Mouse (Mus musculus): ENCODE data around the gene Hacd4. TPM values are rescaled to one million over a fixed set of nuclear protein-coding genes. Genes with fewer than 3 reads are reported as not detected.

Hacd4 gene
- total and polyA plus RNA-seq, 2 experiments from 2014 or later = 5.9 to 6.6 TPM

DNA sequence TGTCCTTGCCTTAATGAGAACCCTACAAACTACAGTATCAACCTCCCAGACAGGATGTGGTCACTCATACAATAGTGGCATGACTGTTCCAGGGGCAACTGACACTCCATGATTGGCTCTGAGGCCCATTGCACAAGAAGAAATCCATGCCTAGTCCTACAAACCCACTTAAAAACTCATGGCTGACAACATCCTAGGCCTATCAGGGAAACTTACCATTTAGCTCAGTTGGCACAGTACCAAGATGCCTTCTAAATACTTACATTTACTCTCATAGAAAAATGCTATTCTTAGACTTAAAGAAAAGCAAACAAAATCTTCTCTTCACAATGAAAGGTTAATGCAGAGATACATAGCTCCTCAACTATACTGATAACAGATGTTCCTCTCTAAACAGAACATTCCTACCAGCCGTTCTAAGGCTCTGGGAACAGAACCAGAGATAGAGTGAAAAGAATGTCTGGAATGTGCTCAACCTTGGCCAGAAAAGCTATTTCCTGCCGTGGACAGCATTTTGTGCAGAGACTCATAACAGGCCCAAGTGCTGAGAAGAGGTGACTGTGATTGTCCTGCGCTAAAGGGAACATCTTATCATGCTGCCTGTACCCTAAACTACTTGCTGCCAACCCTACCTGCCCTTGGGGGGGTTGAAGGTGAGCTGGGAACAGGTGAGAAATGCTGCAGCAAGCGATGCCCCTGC, 37.9 kb upstream of the Hacd4 start:
- Histone ChIP-seq H3K9me3 (replicated peaks; ENCODE audit: control insufficient read depth, low read length) (no peaks in the 10 kb centered on the region), H3K4me2 (ENCODE audit: low read depth, low read length) (no peak overlapping the region), H3K27ac (ENCODE audit: low read depth) (peak overlapping the region; percentile 79), H3K4me3 (ENCODE audit: low read depth, low read length) (no peak overlapping the region), H3K9ac (replicated peaks; ENCODE audit: low read depth, low read length) (no peak overlapping the region), H3K27me3 (ENCODE audit: control insufficient read depth, insufficient read depth, low read length) (no peaks in the 10 kb centered on the region), H3K4me1 (ENCODE audit: control insufficient read depth, insufficient read depth) (peaks cover 4% of the 10 kb centered on the region; the same call in 1 of the 2 replicates), H3K36me3 (replicated peaks; ENCODE audit: control insufficient read depth, insufficient read depth, low read length) (no peaks in the 10 kb centered on the region)
- peak; percentile 93 for ATAC-seq (ENCODE audit: insufficient read depth, low read depth)
- peak; percentile 68; the same call in 1 of the 2 replicates for TF ChIP-seq EP300 (IDR thresholded peaks at IDR 0.05; ENCODE audit: low read depth)
- no peak for TF ChIP-seq CTCF (IDR thresholded peaks at IDR 0.05; ENCODE audit: low read depth)
- DNase-seq (ENCODE audit: low spot score) = peak; percentile 82
- WGBS = 20% methylated on average over 4 of the region's 4 CpGs

DNA sequence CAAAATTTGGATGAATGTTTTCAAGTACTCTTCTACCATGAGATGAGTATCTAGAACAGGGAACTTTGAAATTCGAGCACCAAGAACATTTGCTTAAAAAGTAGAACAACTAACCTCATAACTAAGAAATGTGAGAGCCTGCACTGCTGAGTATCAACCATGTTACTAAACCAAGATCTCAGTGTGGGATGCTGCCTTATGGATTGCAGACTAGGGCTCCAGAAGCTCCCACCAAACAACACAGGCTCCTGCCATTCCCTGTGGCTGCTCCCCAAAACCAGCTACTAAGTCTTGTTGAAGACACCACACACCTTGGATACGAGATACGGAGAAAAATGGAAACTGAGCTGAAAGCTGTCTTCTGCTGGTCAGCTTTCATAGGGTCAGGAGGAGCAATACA, 37.4 kb upstream of the Hacd4 start:
- DNase-seq (ENCODE audit: low spot score) (no peak), ATAC-seq (ENCODE audit: insufficient read depth, low read depth) (no peak)
- Histone ChIP-seq H3K27me3 (ENCODE audit: control insufficient read depth, insufficient read depth, low read length) (no peaks in the 10 kb centered on the region), H3K9me3 (replicated peaks; ENCODE audit: control insufficient read depth, low read length) (no peaks in the 10 kb centered on the region), H3K4me3 (ENCODE audit: low read depth, low read length) (no peak overlapping the region), H3K27ac (ENCODE audit: low read depth) (peak overlapping the region; percentile 79), H3K9ac (replicated peaks; ENCODE audit: low read depth, low read length) (no peak overlapping the region), H3K36me3 (replicated peaks; ENCODE audit: control insufficient read depth, insufficient read depth, low read length) (no peaks in the 10 kb centered on the region), H3K4me2 (ENCODE audit: low read depth, low read length) (no peak overlapping the region), H3K4me1 (ENCODE audit: control insufficient read depth, insufficient read depth) (peaks cover 4% of the 10 kb centered on the region; the same call in 1 of the 2 replicates)
- 89% methylated on average over 3 of the region's 3 CpGs for WGBS
- TF ChIP-seq EP300 (IDR thresholded peaks at IDR 0.05; ENCODE audit: low read depth) (no peak), CTCF (IDR thresholded peaks at IDR 0.05; ENCODE audit: low read depth) (no peak)

DNA sequence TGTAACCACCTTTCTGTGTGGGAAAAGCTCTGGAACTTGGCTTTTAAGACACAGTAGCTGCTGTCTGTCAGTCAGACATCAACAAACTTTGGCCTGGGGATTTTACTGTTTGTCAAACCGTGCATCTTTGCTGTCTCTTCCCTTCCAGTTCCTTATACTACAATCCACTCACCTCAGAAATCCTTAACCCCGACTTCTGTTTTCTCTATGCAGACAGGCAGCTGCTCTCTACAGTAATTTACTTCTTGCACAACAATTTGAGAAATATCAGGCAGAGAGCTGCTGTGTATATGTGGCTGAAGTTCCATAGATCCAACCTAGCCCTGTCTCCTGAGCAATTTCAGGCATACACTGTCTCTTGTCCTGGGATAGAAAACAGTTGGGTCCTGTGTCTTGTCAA, 32.8 kb upstream of the Hacd4 start:
- no peak for ATAC-seq (ENCODE audit: insufficient read depth, low read depth)
- H3K4me1 ChIP-seq (ENCODE audit: control insufficient read depth, insufficient read depth) = no peaks in the 10 kb centered on the region
- 57% methylated on average over 2 of the region's 2 CpGs for WGBS
- no peak overlapping the region for H3K4me2 ChIP-seq (ENCODE audit: low read depth, low read length)
- TF ChIP-seq CTCF (IDR thresholded peaks at IDR 0.05; ENCODE audit: low read depth) = no peak
- no peak for TF ChIP-seq EP300 (IDR thresholded peaks at IDR 0.05; ENCODE audit: low read depth)
- no peaks in the 10 kb centered on the region for H3K36me3 ChIP-seq (replicated peaks; ENCODE audit: control insufficient read depth, insufficient read depth, low read length)
- H3K27ac ChIP-seq (ENCODE audit: low read depth) = no peak overlapping the region
- DNase-seq (ENCODE audit: low spot score) = no peak
- no peak overlapping the region for H3K4me3 ChIP-seq (ENCODE audit: low read depth, low read length)
- H3K9ac ChIP-seq (replicated peaks; ENCODE audit: low read depth, low read length) = no peak overlapping the region
- H3K27me3 ChIP-seq (ENCODE audit: control insufficient read depth, insufficient read depth, low read length) = no peaks in the 10 kb centered on the region
- no peaks in the 10 kb centered on the region for H3K9me3 ChIP-seq (replicated peaks; ENCODE audit: control insufficient read depth, low read length)

DNA sequence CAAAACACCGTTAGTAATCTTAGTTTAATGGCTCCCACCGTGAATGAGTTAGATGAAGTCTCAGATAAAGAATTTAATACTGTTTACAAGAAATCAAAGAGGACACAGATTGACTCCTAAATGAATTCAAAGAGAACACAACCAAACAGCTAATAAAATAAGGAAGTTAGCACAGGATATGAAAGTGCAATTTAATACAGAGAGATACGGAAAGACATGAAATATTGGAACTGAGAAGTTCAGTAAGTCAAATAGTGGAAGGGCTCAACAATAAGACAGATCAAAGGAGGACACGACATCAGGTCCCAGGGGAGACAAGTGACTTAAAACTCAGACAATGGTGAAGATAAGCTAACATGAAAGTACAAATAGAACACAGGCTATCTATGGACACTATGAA, 25.8 kb upstream of the Hacd4 start:
- TF ChIP-seq EP300 (IDR thresholded peaks at IDR 0.05; ENCODE audit: low read depth) (no peak), CTCF (IDR thresholded peaks at IDR 0.05; ENCODE audit: low read depth) (no peak)
- Histone ChIP-seq H3K27me3 (ENCODE audit: control insufficient read depth, insufficient read depth, low read length) (no peaks in the 10 kb centered on the region), H3K36me3 (replicated peaks; ENCODE audit: control insufficient read depth, insufficient read depth, low read length) (no peaks in the 10 kb centered on the region), H3K4me3 (ENCODE audit: low read depth, low read length) (no peak overlapping the region), H3K4me2 (ENCODE audit: low read depth, low read length) (no peak overlapping the region), H3K9ac (replicated peaks; ENCODE audit: low read depth, low read length) (no peak overlapping the region), H3K9me3 (replicated peaks; ENCODE audit: control insufficient read depth, low read length) (no peaks in the 10 kb centered on the region), H3K27ac (ENCODE audit: low read depth) (no peak overlapping the region), H3K4me1 (ENCODE audit: control insufficient read depth, insufficient read depth) (no peaks in the 10 kb centered on the region)
- ATAC-seq (ENCODE audit: insufficient read depth, low read depth) (no peak), DNase-seq (ENCODE audit: low spot score) (no peak)
- WGBS = 76% methylated on average over 4 of the region's 4 CpGs

DNA sequence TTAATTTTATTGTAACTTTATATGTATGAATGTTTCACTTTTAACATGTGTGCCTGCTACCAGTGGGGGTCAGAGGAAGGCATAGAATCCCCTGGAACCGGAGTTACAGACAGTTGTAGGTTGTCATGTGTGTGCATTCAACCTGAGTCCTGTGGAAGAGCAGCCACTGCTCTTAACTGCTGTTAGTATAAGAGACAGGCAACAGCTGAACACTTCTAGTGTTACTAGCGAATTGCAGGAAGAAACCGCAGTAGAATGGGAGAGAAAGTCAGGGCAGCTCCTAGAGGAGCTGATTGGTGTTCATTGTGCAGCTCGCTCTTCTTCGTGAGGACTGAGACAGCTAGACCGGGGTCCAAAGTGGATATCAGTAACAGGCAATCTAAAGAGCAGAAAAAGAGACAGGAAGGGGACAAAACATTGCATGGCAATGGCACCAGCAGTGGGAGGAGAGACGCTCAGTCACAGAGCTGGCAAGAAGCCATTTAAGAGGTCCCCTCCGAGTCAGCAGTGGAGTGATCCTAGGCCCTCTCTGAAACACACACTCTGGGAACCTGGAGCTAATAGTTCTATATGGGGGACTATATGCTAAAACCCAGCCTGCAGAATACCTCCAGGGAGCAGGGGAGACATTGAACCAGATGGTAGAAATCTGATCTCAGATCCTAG, 24.4 kb upstream of the Hacd4 start:
- DNase-seq (ENCODE audit: low spot score) (no peak), ATAC-seq (ENCODE audit: insufficient read depth, low read depth) (no peak)
- H3K4me3 ChIP-seq (ENCODE audit: low read depth, low read length) = no peak overlapping the region
- H3K4me1 ChIP-seq (ENCODE audit: control insufficient read depth, insufficient read depth) = no peaks in the 10 kb centered on the region
- no peaks in the 10 kb centered on the region for H3K9me3 ChIP-seq (replicated peaks; ENCODE audit: control insufficient read depth, low read length)
- 51% methylated on average over 8 of the region's 8 CpGs for WGBS
- no peak overlapping the region for H3K27ac ChIP-seq (ENCODE audit: low read depth)
- TF ChIP-seq CTCF (IDR thresholded peaks at IDR 0.05; ENCODE audit: low read depth) (no peak), EP300 (IDR thresholded peaks at IDR 0.05; ENCODE audit: low read depth) (no peak)
- no peaks in the 10 kb centered on the region for H3K36me3 ChIP-seq (replicated peaks; ENCODE audit: control insufficient read depth, insufficient read depth, low read length)
- H3K27me3 ChIP-seq (ENCODE audit: control insufficient read depth, insufficient read depth, low read length) = no peaks in the 10 kb centered on the region
- H3K9ac ChIP-seq (replicated peaks; ENCODE audit: low read depth, low read length) = no peak overlapping the region
- H3K4me2 ChIP-seq (ENCODE audit: low read depth, low read length) = no peak overlapping the region

All from heart, postnatal 0 days (tissue).